Mouse (Mus musculus) liver, embryonic 13.5 days (tissue): ENCODE results near the gene Tmprss11c. TPM values are rescaled to one million over a fixed set of nuclear protein-coding genes. Genes with fewer than 3 reads are reported as not detected.

Experiments
- ATAC-seq: fragments of 200-750 bp; cut with Nextera tagmentation; 2 replicates; pipeline ENCODE4 v1.8.0; 2017; ENCODE audit warnings: low read depth, mild to moderate bottlenecking, moderate number of reproducible peaks, moderate library complexity
- DNase-seq: peaks from one replicate; pipeline ENCODE4 v3.0.0; 2022
- H3K27ac ChIP-seq: fragments of 300-500 bp; sonication (generic); 2 replicates; pipeline ENCODE4 v1.5.1; 2015; ENCODE audit warnings: moderate library complexity, mild to moderate bottlenecking, inconsistent platforms
- H3K27me3 ChIP-seq: fragments of 300-500 bp; sonication (generic); 2 replicates; pipeline ENCODE4 v1.6.1; 2015; ENCODE audit warnings: mild to moderate bottlenecking, inconsistent platforms
- H3K36me3 ChIP-seq: fragments of 300-500 bp; sonication (generic); 2 replicates; pipeline ENCODE4 v1.6.1; 2015; ENCODE audit warnings: mild to moderate bottlenecking, inconsistent platforms
- H3K4me1 ChIP-seq: fragments of 300-500 bp; sonication (generic); replicated peaks from 2 replicates; pipeline ENCODE4 v1.6.1; 2015; ENCODE audit warnings: inconsistent platforms
- H3K4me2 ChIP-seq: fragments of 300-500 bp; sonication (generic); 2 replicates; pipeline ENCODE4 v1.6.1; 2015; ENCODE audit warnings: inconsistent platforms, mild to moderate bottlenecking, moderate library complexity
- H3K4me3 ChIP-seq: fragments of 300-500 bp; sonication (generic); replicated peaks from 2 replicates; pipeline ENCODE4 v1.5.1; 2015; ENCODE audit warnings: mild to moderate bottlenecking, inconsistent platforms
- H3K9ac ChIP-seq: fragments of 300-500 bp; sonication (generic); 2 replicates; pipeline ENCODE4 v1.6.1; 2015; ENCODE audit warnings: mild to moderate bottlenecking, inconsistent platforms
- H3K9me3 ChIP-seq: fragments of 300-500 bp; sonication (generic); replicated peaks from 2 replicates; pipeline ENCODE4 v1.6.1; 2016; ENCODE audit warnings: inconsistent platforms
- WGBS: fragments of 180-500 bp; shearing (Covaris S2); methylation state at CpG from one replicate; pipeline ENCODE4 v1.1.7; 2015; ENCODE audit not compliant: insufficient replicate concordance; 5-methylcytosine and 5-hydroxymethylcytosine counted together
- polyA plus RNA-seq: library from polyadenylated mRNA; unstranded; fragments of >200 nt; fragmentation: Nextera tagmentation; extraction: Ambion mirVana; gene quantifications from 2 replicates; pipeline ENCODE4 v1.2.1, GENCODE M21; 2015

Gene Tmprss11c
- polyA plus RNA-seq, 1 experiment from 2014 or later, result not detected

- no peak for DNase-seq
- H3K9ac ChIP-seq, result no peak overlapping the region
- no peak overlapping the region for H3K4me3 ChIP-seq
- WGBS, result 34% methylated on average over 15 of the region's 15 CpGs
- no peaks in the 10 kb centered on the region for H3K4me1 ChIP-seq
- no peaks in the 10 kb centered on the region for H3K9me3 ChIP-seq
- H3K27ac ChIP-seq, result no peak overlapping the region
- H3K36me3 ChIP-seq, result no peaks in the 10 kb centered on the region
- no peak overlapping the region for H3K4me2 ChIP-seq
- H3K27me3 ChIP-seq, result no peaks in the 10 kb centered on the region
- no peak for ATAC-seq
Observed at GRCm38 (mm10) chr5:86190290-86190689, 98.8 kb downstream of the Tmprss11c start.

- no peaks in the 10 kb centered on the region for H3K36me3 ChIP-seq
- ATAC-seq (no peak), DNase-seq (no peak)
- H3K4me2 ChIP-seq, result no peak overlapping the region
- H3K27me3 ChIP-seq, result no peaks in the 10 kb centered on the region
- H3K9me3 ChIP-seq, result no peaks in the 10 kb centered on the region
- no peaks in the 10 kb centered on the region for H3K4me1 ChIP-seq
- H3K9ac ChIP-seq, result no peak overlapping the region
- no peak overlapping the region for H3K27ac ChIP-seq
- H3K4me3 ChIP-seq, result no peak overlapping the region
- WGBS, result 52% methylated on average over 6 of the region's 6 CpGs
Observed at GRCm38 (mm10) chr5:86187441-86187840, 101.7 kb downstream of the Tmprss11c start.

Other genes starting within 250 kb of the Tmprss11c start
- 16.0 and 19.6 TPM in 2 replicates for gene Cenpc1, start 223.7 kb downstream of the Tmprss11c start, polyA plus RNA-seq
- gene Stap1, start 217.6 kb downstream of the Tmprss11c start, polyA plus RNA-seq, result 2.4 and 2.8 TPM in 2 replicates
- 4.1 and 5.7 TPM in 2 replicates for gene Uba6, start 116.5 kb downstream of the Tmprss11c start, polyA plus RNA-seq
- gene Gnrhr, start 91.4 kb downstream of the Tmprss11c start, polyA plus RNA-seq, result not detected in 2 replicates
- not detected in 2 replicates for gene Tmprss11d, start 84.1 kb upstream of the Tmprss11c start, polyA plus RNA-seq
- not detected in 2 replicates for gene Tmprss11a, start 179.7 kb upstream of the Tmprss11c start, polyA plus RNA-seq
- not detected in 2 replicates for gene Tmprss11g, start 229.3 kb upstream of the Tmprss11c start, polyA plus RNA-seq